Mouse (Mus musculus) liver, embryonic 11.5 days (tissue): Measurements from ENCODE around the gene Tmem256. TPM values are rescaled to one million over a fixed set of nuclear protein-coding genes. Genes with fewer than 3 reads are reported as not detected.
A peak's percentile ranks its signal among the peaks of the same experiment; 100 is the strongest.

ENCODE experiments used
- ATAC-seq: fragments of 200-750 bp; cut with Nextera tagmentation; replicated peaks from 2 replicates; pipeline ENCODE4 v1.8.0; 2017; ENCODE audit warnings: moderate number of reproducible peaks, mild to moderate bottlenecking, moderate TSS enrichment, moderate library complexity; ENCODE audit not compliant: low FRiP score
- DNase-seq: peaks from one replicate; pipeline ENCODE4 v3.0.0-alpha.2; 2017; ENCODE audit warnings: low spot score
- H3K27ac ChIP-seq: fragments of 300-500 bp; sonication (generic); 2 replicates; pipeline ENCODE4 v1.5.1; 2014; ENCODE audit warnings: mild to moderate bottlenecking, low read depth, low read length, control low read depth
- H3K27me3 ChIP-seq: fragments of 300-500 bp; sonication (generic); replicated peaks from 2 replicates; pipeline ENCODE4 v1.6.1; 2014; ENCODE audit warnings: low read length, mixed read lengths; ENCODE audit not compliant: control insufficient read depth, insufficient read depth
- H3K36me3 ChIP-seq: fragments of 300-500 bp; sonication (generic); 2 replicates; pipeline ENCODE4 v1.6.1; 2014; ENCODE audit warnings: mild to moderate bottlenecking, low read length, moderate library complexity, mixed read lengths; ENCODE audit not compliant: control insufficient read depth, insufficient read depth
- H3K4me1 ChIP-seq: fragments of 300-500 bp; sonication (generic); replicated peaks from 2 replicates; pipeline ENCODE4 v1.6.1; 2014; ENCODE audit warnings: low read length, mixed read lengths; ENCODE audit not compliant: control insufficient read depth, insufficient read depth
- H3K4me2 ChIP-seq: fragments of 300-500 bp; sonication (generic); 2 replicates; pipeline ENCODE4 v1.6.1; 2014; ENCODE audit warnings: mild to moderate bottlenecking, control low read depth, moderate library complexity
- H3K4me3 ChIP-seq: fragments of 300-500 bp; sonication (generic); 2 replicates; pipeline ENCODE4 v1.5.1; 2014; ENCODE audit warnings: low read depth, low read length, control low read depth
- H3K9ac ChIP-seq: fragments of 300-500 bp; sonication (generic); 2 replicates; pipeline ENCODE4 v1.6.1; 2014; ENCODE audit warnings: low read depth, low read length, control low read depth
- H3K9me3 ChIP-seq: fragments of 300-500 bp; sonication (generic); 2 replicates; pipeline ENCODE4 v1.6.1; 2016; ENCODE audit warnings: low read length, inconsistent platforms, mixed read lengths; ENCODE audit not compliant: control insufficient read depth
- WGBS: fragments of 180-500 bp; shearing (Covaris S2); extraction: QIAGEN DNeasy Blood & Tissue Kit; methylation state at CpG from one replicate; pipeline ENCODE4 v1.1.7; 2014; 5-methylcytosine and 5-hydroxymethylcytosine counted together
- polyA plus RNA-seq: library from polyadenylated mRNA; unstranded; fragments of >200 nt; fragmentation: Nextera tagmentation; extraction: Ambion mirVana; gene quantifications from 2 replicates; pipeline ENCODE4 v1.2.1, GENCODE M21; 2014

Gene Tmem256
- polyA plus RNA-seq, 1 experiment from 2014 or later: 370 TPM

GRCm38 (mm10) chr11:69880853-69881603 is 42.7 kb downstream of the Tmem256 start, which contains the start of gene Kctd11:
Gene Kctd11, minus strand, starts transcription at chr11:69881406.
- DNase-seq (peak; percentile 73), ATAC-seq (peak; percentile 73)
- Histone ChIP-seq H3K27ac (peak within 1 kb of the TSS; percentile 92), H3K27me3 (no peaks in the 10 kb centered on the region), H3K4me2 (peak within 1 kb of the TSS; percentile 99), H3K4me1 (peaks cover 53% of the 10 kb centered on the region), H3K36me3 (no peaks in the 10 kb centered on the region), H3K9me3 (no peaks in the 10 kb centered on the region), H3K9ac (peak within 1 kb of the TSS; percentile 80), H3K4me3 (peak within 1 kb of the TSS; percentile 63)
- under 1% methylated on average over 46 of the region's 46 CpGs for WGBS

- H3K4me3 ChIP-seq: peak overlapping the region; percentile 63
- no peak for ATAC-seq
- WGBS: 69% methylated on average over 21 of the region's 21 CpGs
- peaks cover 53% of the 10 kb centered on the region for H3K4me1 ChIP-seq
- H3K36me3 ChIP-seq: no peaks in the 10 kb centered on the region
- peak overlapping the region; percentile 99 for H3K4me2 ChIP-seq
- no peak for DNase-seq
- H3K27me3 ChIP-seq: no peaks in the 10 kb centered on the region
- no peaks in the 10 kb centered on the region for H3K9me3 ChIP-seq
- peak overlapping the region; percentile 80 for H3K9ac ChIP-seq
- peak overlapping the region; percentile 57; the same call in 1 of the 2 replicates for H3K27ac ChIP-seq
Measured at GRCm38 (mm10) chr11:69881787-69882670, 43.7 kb downstream of the Tmem256 start.

GRCm38 (mm10) chr11:69883066-69883465 is 44.8 kb downstream of the Tmem256 start:
- Histone ChIP-seq H3K4me2 (no peak overlapping the region), H3K27ac (no peak overlapping the region), H3K9me3 (no peaks in the 10 kb centered on the region), H3K36me3 (no peaks in the 10 kb centered on the region), H3K4me3 (no peak overlapping the region), H3K27me3 (no peaks in the 10 kb centered on the region), H3K9ac (no peak overlapping the region), H3K4me1 (peaks cover 54% of the 10 kb centered on the region)
- 61% methylated on average over 4 of the region's 4 CpGs for WGBS
- ATAC-seq: no peak
- no peak for DNase-seq

- 87% methylated on average over 8 of the region's 8 CpGs for WGBS
- H3K4me2 ChIP-seq: no peak overlapping the region
- no peak overlapping the region for H3K4me3 ChIP-seq
- H3K27ac ChIP-seq: 0 out of 2 replicates have a peak overlapping the region, but pooled peaks have one; percentile 22
- H3K27me3 ChIP-seq: no peaks in the 10 kb centered on the region
- DNase-seq (no peak), ATAC-seq (no peak)
- H3K9ac ChIP-seq: no peak overlapping the region; the same call in 1 of the 2 replicates
- H3K36me3 ChIP-seq: no peaks in the 10 kb centered on the region
- H3K9me3 ChIP-seq: no peaks in the 10 kb centered on the region
- peaks cover 49% of the 10 kb centered on the region for H3K4me1 ChIP-seq
Measured at GRCm38 (mm10) chr11:69883527-69884151, 45.3 kb downstream of the Tmem256 start.

- no peaks in the 10 kb centered on the region for H3K27me3 ChIP-seq
- H3K9me3 ChIP-seq: no peaks in the 10 kb centered on the region
- H3K27ac ChIP-seq: 0 out of 2 replicates have a peak overlapping the region, but pooled peaks have one; percentile 22
- H3K4me1 ChIP-seq: peaks cover 43% of the 10 kb centered on the region
- no peak overlapping the region for H3K4me3 ChIP-seq
- H3K9ac ChIP-seq: no peak overlapping the region; the same call in 1 of the 2 replicates
- DNase-seq (no peak), ATAC-seq (no peak)
- H3K4me2 ChIP-seq: no peak overlapping the region; the same call in 1 of the 2 replicates
- no peaks in the 10 kb centered on the region for H3K36me3 ChIP-seq
- 77% methylated on average over 9 of the region's 9 CpGs for WGBS
Measured at GRCm38 (mm10) chr11:69884240-69884639, 45.9 kb downstream of the Tmem256 start.

- Histone ChIP-seq H3K27me3 (no peaks in the 10 kb centered on the region), H3K4me3 (no peak overlapping the region), H3K36me3 (no peaks in the 10 kb centered on the region), H3K4me1 (peaks cover 39% of the 10 kb centered on the region), H3K4me2 (no peak overlapping the region; the same call in 1 of the 2 replicates), H3K9ac (no peak overlapping the region), H3K27ac (no peak overlapping the region), H3K9me3 (no peaks in the 10 kb centered on the region)
- DNase-seq (no peak), ATAC-seq (no peak)
- 81% methylated on average over 8 of the region's 8 CpGs for WGBS
Measured at GRCm38 (mm10) chr11:69884663-69885062, 46.3 kb downstream of the Tmem256 start.

- peak overlapping the region; percentile 57 for H3K4me2 ChIP-seq
- 36% methylated on average over 8 of the region's 8 CpGs for WGBS
- 0 out of 2 replicates have a peak overlapping the region, but pooled peaks have one; percentile 5 for H3K4me3 ChIP-seq
- H3K9ac ChIP-seq: peak overlapping the region; percentile 47
- H3K27ac ChIP-seq: peak overlapping the region; percentile 86
- H3K27me3 ChIP-seq: no peaks in the 10 kb centered on the region
- H3K36me3 ChIP-seq: no peaks in the 10 kb centered on the region
- no peaks in the 10 kb centered on the region for H3K9me3 ChIP-seq
- ATAC-seq (peak; percentile 94), DNase-seq (no peak)
- peaks cover 25% of the 10 kb centered on the region for H3K4me1 ChIP-seq
Measured at GRCm38 (mm10) chr11:69886907-69887635, 48.8 kb downstream of the Tmem256 start.
